Mouse (Mus musculus) stomach, embryonic 14.5 days (tissue): ENCODE results near the gene Ace3. TPM values are rescaled to one million over a fixed set of nuclear protein-coding genes. Genes with fewer than 3 reads are reported as not detected.

Experiments used
- polyA plus RNA-seq: library from polyadenylated mRNA; unstranded; fragments of >200 nt; fragmentation: Nextera tagmentation; extraction: Ambion mirVana; gene quantifications from 2 replicates; pipeline ENCODE4 v1.2.1, GENCODE M21; 2014

Ace3 gene
- polyA plus RNA-seq, 1 experiment from 2014 or later: not detected

Other genes starting within 250 kb of the Ace3 start
- gene Cyb561, start 41.3 kb upstream of the Ace3 start, polyA plus RNA-seq: 36.8 and 39.0 TPM in 2 replicates
- 0.72 and 0.80 TPM in 2 replicates for gene Ace, start 26.7 kb upstream of the Ace3 start, polyA plus RNA-seq
- 0.07 and 0.38 TPM in 2 replicates for gene Kcnh6, start 13.4 kb downstream of the Ace3 start, polyA plus RNA-seq
- 61.9 and 63.0 TPM in 2 replicates for gene Dcaf7, start 42.2 kb downstream of the Ace3 start, polyA plus RNA-seq
- 7.7 and 11.1 TPM in 2 replicates for gene Taco1, start 71.4 kb downstream of the Ace3 start, polyA plus RNA-seq
- gene Map3k3, start 89.9 kb downstream of the Ace3 start, polyA plus RNA-seq: 20.7 and 25.8 TPM in 2 replicates
- gene Gm10840, start 166.2 kb downstream of the Ace3 start, polyA plus RNA-seq: not detected in 2 replicates
- 149 and 157 TPM in 2 replicates for gene Limd2, start 166.2 kb downstream of the Ace3 start, polyA plus RNA-seq
- gene Strada, start 207.5 kb downstream of the Ace3 start, polyA plus RNA-seq: 23.2 and 27.5 TPM in 2 replicates
- gene Ccdc47, start 221.7 kb downstream of the Ace3 start, polyA plus RNA-seq: 60.2 and 68.1 TPM in 2 replicates
- gene Ddx42, start 222.3 kb downstream of the Ace3 start, polyA plus RNA-seq: 67.9 TPM in 2 replicates